Mouse (Mus musculus) liver (tissue): ENCODE results near the gene Krt35.

Experiments used
- DNase-seq: peaks from one replicate; pipeline ENCODE4 v3.0.0-alpha.2; 2020; ENCODE audit warnings: mixed read lengths

The Krt35 gene

DNA sequence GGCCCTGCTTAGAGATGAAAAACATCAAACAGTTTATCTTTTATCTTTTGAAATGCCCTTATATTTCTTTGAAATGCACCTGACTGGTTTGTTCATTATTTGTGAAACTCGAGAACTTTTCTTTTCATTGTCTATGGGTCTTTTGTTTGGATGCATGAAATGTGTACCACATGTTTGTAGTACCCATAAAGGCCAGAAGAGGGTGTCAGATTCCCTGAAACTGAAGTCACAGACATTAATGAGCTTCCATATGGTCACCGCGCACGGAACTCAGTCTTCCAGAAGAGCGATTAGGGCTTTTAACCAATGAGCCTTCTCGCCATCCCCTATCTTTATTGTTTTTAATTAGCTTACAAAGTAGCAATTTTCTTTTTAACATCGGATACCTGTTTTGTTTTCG is 37.2 kb downstream of the Krt35 start:
- no peak for DNase-seq

DNA sequence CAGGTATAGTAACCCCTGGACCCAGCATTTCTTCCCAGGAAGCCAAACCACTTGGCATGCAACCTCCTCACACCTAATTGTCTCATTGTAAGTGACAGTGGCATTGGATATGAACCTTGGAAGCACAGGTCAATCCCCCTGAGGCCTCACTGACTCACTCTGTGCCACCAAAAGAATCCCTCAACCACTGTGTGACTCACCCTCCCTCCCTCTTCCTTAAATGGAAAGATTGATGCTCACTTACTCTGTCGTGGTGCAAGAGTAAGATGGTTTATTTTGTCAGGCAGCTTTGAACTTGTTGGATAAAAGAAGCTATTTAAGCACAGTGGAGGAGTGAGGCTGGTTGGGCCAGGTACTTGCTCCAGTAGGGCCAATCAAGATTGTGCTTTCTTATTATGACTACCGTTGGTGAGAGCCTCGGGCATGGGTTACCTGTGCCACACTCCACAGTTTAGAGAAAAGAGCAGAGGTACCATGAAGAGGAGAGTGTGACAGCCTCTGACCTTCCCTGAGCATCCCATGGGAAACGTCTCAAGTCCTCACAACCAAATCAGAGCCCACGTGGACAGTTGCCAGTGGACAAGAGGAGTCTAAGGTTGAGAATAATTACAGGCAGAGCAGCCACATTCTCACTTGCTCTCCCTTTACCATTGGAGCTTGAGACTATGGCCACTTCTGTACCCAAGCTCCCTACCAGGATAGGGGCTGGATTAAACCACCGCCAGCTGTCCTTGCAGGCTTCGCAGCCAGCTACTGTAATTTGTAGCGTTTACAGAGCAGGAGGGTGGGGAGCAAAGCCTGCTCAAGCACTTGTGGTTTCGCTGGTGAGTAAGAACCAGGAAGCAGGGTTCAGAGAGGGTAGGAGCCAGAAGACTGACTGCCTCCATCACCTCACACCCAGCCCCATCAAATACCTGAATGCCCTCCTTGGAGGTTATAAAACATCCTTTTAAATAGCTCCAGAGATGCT is 40.1 kb downstream of the Krt35 start:
- DNase-seq = no peak

DNA sequence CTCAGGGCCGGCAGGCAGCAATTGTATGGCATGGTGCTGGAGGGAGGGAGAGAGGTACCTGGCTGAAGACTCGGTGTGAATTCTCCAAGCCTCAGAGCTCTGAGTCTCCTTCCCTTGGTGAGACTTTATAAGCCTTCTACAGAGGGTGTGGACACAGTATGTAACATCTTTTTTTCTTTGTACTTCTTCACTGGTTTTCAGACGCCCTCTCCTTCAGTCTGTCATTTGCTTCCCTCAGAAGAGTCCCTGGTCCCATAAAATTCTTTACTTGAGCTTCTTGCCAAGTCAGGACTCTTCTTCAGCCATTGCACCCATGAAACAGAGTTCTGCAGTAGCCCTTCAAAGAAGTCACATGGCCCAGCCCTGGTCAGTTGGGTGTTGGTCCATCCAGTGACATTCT is 45.6 kb downstream of the Krt35 start, which contains the start of gene Krt31:
Gene Krt31 (minus strand): TSS at position 101 of the 400 bp plus-strand sequence.
- DNase-seq = no peak

DNA sequence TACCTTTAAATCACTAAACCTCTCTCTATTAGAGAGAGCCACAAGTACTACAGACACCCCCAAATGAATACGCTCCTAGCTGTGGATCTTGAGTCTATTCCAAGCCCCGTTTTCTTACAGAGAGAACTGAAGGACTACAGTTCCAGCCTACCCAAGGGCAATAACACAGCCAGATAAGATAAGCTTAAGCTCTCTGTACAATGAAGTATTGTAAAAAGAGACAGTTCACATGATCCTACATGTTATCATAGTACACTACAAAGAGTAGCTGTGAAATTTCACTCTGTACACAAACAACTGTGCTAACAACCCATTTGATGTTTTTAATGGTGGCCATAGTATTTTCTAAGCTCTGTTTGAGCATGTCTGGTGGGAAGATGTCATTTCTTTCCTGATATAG is 48.8 kb downstream of the Krt35 start:
- no peak for DNase-seq

DNA sequence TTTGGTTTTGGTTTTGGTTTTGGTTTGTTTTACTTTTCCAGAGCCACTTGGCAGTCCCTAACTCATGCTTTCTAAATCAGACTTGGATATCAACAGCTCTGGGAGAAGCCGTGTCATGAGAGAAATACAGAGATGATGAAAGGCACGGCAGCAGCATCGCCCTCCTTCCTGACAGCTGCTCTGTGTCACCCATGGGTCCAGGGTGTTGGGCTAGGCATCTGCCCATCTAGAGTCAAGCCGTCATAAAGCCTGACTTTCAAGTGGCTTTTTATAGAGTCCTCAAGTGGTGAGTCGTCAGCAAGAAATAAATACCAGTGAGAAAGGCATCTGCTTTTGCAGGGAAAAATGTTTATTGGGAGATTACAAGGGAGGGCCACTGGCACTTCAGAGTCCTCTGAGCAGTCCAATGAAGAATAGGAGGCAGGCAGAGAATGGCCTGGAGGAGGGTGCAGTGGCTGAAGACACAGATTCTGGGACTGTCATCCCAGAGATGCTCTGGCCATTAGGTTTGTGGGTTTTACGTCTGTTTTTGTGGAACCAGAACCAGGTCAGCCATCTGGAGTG is 49.7 kb downstream of the Krt35 start:
- no peak for DNase-seq
